Mouse (Mus musculus) heart, adult 2 months (tissue): ENCODE results near the gene Adam1a.

Experiments used
- CTCF ChIP-seq: fragments of 200-600 bp; IDR thresholded peaks from 2 replicates; pipeline ENCODE4 v1.8.1; 2022; ENCODE audit warnings: antibody characterized with exemption, mild to moderate bottlenecking, moderate library complexity
- EP300 ChIP-seq: fragments of 200-500 bp; IDR thresholded peaks from 2 replicates; pipeline ENCODE4 v1.6.1; 2011; ENCODE audit warnings: low read depth, low read length, control low read depth; ENCODE audit not compliant: insufficient read depth
- POLR2A ChIP-seq: fragments of 200-500 bp; IDR thresholded peaks from 2 replicates; pipeline ENCODE4 v1.6.1; 2011; ENCODE audit warnings: mild to moderate bottlenecking, low read depth, low read length, control low read depth; ENCODE audit not compliant: insufficient read depth

DNA sequence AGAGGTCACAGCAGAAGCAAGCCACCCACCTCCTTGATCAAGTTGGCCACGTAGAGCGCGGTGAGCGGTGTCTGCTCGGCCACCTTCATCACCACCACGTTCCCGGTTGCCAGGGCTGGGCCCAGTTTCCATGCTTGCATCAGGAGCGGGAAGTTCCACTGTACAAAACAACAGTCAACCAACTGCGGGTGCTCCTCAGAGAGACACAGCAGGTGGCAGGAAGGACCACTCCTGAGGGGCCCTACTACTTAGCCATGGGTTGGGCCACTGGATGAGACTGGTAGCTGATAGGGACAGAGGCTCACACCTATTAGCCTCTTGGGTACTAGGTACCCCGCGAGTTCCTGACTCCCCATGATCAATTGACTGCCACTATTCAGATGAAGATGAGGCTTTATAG lies 30.6 kb upstream of the Adam1a start:
- TF ChIP-seq CTCF (no peak), POLR2A (no peak), EP300 (no peak)
